Mouse (Mus musculus): Measurements from ENCODE around the gene Gm20696.

DNA sequence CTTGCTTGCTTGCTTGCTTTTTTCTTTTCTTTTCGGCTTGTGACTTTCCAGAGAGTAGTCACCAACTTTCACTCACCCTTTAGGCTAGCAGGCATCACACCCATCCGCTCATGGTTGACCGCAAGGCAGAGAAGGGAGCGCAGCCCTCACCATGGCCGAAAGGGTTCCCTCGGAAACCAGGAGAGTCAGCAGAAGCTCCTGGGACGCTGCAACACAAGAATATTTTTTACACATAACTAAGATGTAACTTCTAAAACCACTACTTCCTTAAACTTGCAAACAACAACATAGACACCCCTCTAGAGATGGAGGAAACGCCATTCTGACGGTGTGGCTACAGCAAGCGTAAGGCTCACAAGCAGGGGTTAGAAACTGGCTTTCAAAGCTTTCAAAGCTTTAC lies 231.5 kb downstream of the Gm20696 start:
- TF ChIP-seq EP300 (IDR thresholded peaks at IDR 0.05; ENCODE audit: low read length): no peak
- TF ChIP-seq CTCF (conservative IDR thresholded peaks at IDR 0.05 in 1 of 2, IDR thresholded peaks at IDR 0.05 in 1 of 2; ENCODE audit: low read depth in 2 of 2, low read length in 2 of 2): no peak
- no peak for TF ChIP-seq HCFC1 (IDR thresholded peaks at IDR 0.05; ENCODE audit: low read depth, low read length)
- TF ChIP-seq SIN3A (IDR thresholded peaks at IDR 0.05; ENCODE audit: low read length): no peak
- TF ChIP-seq BHLHE40 (IDR thresholded peaks at IDR 0.05; ENCODE audit: low read depth, low read length): no peak
- no peak for TF ChIP-seq MAFK (IDR thresholded peaks at IDR 0.05; ENCODE audit: insufficient replicate concordance, low read length)
- no peak for TF ChIP-seq ZC3H11A (IDR thresholded peaks at IDR 0.05; ENCODE audit: low read depth, low read length)
- TF ChIP-seq PAX5 (IDR thresholded peaks at IDR 0.05; ENCODE audit: low read length): no peak
- no peak for TF ChIP-seq IRF4 (IDR thresholded peaks at IDR 0.05; ENCODE audit: low read depth, low read length)
